Mouse (Mus musculus) ZHBTc4 (cell line): ENCODE data around the gene Brk1.

ENCODE experiments used
- DNase-seq: peaks from one replicate; pipeline ENCODE4 v3.0.0-alpha.2; 2011; ENCODE audit warnings: low read depth, low spot score

Brk1 gene

DNA sequence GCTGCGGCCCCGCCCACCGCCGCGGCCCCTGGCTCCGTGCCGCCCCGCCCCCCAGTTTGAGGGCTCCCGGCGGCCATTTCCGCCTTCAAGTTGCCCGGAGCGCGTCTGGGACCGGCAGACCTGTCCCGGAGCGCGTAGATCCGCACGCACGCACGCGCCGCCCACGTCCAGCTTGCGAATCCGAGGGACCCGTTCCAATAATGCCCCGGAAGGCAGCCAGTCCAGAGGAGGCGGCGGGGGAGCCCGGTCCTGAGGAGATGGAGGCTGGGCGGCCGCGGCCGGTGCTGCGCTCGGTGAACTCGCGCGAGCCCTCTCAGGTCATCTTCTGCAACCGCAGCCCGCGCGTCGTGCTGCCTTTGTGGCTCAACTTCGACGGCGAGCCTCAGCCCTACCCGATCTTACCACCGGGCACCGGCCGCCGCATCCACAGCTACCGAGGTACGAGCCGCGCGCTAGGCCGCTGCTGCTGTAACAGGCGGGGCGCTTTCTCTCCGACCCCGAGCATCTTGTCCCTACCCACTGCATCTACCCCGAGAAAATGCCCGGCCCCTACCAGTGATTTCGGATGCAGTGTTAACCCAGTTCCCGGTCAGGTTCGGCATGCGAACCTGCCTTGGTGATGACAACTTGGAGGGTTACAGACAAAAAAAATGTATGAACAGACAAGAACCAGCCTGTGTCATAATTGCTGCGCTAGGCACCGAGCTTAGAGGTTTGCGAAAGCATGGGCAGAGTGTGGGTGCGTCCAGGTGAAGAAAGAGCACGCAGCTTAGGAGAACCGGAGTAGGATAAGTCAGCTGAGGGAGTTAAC lies 19.6 kb downstream of the Brk1 start, which contains the start of gene Vhl:
Gene Vhl (plus strand): TSS at position 19 of the 811 bp plus-strand sequence.
- DNase-seq, result peak; percentile 90

DNA sequence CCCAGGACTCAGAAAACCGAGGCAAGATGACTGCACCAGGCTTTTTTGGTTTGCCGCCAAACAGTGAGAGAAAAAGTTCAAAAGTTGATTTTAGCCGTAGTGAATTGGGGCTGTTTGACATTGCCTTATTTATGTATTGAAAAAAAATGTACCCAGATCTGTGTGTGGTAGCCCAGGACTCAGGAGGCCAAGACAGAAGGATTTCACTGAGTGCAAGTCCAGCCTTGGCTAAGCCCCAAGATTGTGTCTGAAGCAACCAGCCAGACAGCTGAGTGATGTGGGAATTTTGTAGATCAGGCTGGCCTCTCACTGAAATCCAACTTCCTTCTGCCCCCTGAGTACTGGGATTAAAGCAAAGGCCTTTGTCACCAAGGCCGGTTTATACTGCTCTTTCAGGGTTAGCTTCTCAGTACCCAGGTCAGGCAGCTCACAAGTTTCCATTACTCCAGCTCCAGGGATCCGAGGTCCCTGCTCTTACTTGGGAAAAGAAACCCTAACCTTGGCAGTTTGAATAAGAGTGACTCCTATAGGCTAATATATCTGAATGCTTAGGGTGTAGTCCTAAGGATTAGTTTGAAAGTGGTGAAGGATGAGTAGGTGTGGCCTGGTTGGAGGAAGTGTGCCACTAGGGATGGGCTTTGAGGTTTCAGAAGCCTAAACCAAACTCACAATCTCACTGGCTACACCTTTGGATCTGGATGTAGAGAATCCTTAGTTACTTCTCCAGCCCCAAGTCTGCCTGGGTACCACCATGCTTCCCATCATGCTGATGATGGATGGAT lies 20.6 kb downstream of the Brk1 start:
- DNase-seq, result no peak

DNA sequence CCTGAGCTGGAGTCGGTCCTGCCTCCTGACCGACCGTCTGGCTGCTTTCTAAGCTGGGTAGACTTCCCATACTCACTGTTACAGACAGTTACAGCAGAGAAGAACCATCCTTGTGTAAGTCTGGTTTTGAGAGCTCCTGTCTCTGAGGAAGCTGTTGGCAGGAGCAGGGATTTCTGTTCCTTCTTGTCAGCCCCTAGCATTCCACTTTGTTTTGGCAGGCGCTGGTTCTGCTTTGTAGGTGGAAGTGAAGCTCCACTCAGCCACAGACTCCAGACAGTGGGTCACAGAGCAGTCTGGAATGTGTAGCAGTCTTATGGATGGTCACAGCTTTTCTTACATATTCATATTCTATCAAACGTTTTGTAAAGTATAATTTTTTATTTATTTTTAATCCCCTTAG lies 25.8 kb downstream of the Brk1 start:
- no peak for DNase-seq

DNA sequence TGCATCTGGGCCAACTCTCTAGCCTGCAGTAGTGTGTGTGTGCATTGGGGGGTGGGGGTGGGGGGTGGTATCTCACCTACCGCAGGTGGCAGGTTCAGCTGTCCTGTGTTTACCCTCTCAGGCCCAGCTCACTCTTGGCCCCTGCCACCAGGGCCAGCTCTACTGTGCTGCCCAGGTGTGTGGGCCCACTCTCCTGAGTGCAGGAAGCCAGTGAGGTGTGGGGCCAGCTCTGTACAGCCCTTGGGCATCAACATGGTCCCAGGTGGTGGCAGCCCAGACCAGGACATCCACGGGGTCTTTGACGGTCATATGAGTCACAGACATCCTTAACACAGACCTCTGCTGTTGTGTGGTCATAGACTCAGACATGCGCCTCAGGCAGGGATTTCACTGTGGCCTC lies 28.3 kb downstream of the Brk1 start:
- DNase-seq, result no peak

DNA sequence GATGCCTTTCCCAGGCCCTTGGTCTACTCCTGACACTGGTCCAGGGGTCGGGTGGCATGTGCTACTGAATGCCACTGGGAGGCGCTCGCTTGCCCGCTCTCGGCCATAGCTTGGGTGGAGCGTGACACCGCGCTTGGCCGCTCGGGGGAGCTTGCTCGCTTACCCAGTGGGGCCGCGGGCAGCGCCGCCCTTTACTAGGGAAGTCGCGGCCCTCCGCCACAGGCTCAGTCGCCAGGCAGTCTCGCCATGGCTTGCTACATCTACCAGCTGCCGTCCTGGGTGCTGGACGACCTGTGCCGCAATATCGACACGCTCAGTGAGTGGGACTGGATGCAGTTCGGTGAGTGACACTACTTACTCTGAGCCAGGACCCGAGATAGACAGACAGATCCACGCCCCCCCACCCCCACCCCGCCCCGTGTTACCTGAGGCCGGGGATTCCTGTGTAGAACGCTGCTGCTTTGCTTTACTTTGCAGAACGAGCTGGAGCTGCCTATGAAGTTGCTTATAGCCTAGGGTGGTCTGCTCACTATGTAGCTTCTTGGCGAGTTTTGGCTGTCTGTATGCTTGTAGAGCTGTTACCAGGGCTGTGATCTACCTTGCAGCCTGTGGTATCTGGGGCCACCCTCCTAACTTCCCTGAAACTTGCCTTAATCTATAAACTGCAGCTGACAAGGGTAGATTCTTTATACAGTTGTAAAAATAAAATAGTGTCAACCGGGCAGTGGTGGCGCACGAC lies 33.9 kb downstream of the Brk1 start, which contains the start of gene Irak2:
Gene Irak2 (plus strand): TSS at position 166 of the 739 bp plus-strand sequence.
- DNase-seq, result peak; percentile 97

DNA sequence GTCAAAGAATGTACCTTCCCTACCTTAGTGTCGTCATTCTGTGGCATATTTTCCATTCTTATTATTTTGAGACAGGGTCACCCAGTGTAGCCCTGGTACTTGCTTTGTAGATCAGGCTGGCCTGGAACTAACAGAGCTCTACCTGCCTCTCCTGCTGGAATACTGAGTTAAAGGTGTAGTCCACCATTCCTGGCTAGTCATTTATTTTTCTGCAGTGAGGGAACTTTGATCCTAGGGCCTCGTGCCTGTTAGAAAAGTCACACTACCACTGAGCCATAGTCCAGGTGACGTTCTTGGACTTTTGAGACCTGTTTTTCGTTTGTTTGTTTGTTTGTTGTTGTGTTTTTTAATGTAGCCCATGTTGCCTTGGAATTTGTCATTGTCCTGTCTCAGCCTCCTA lies 34.6 kb downstream of the Brk1 start:
- DNase-seq, result no peak

DNA sequence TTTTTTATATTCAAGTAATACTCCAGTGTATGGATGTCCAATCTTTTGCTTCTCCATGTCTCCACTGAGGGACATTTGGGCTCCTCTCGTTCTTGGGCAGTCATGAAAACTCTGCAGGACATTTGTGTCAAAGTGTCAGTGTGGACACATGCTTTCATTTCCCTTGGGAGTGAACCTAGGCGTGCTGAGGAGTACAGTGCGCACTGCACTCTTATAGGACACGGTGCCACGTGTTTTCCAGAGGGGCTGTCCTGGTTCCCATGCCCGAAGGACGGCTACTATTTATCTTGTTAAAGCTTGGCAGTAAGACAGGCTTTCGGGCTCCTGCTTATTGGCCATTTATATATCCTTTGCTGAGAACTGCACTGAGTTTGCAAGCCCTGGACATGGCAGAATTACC lies 38.0 kb downstream of the Brk1 start:
- no peak for DNase-seq

DNA sequence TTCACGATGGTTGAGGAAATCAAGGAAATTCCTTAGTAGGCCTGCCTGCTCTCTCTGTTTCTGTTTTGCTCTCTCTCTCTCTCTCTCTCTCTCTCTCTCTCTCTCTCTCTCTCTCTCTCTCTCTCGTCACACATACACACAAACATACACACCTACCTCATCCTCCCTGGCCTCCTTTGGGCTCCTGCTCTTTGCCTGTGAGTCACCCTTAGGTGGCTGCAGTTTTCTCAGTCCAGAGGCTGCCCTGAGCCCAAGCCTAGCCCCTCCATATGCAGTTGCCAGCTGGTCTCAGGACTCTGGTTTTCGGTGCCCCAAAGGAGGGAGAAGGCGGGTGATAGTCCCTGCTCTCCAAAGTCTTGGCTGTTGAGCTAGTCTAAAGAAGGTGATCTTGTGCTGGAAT lies 38.4 kb downstream of the Brk1 start:
- no peak for DNase-seq

DNA sequence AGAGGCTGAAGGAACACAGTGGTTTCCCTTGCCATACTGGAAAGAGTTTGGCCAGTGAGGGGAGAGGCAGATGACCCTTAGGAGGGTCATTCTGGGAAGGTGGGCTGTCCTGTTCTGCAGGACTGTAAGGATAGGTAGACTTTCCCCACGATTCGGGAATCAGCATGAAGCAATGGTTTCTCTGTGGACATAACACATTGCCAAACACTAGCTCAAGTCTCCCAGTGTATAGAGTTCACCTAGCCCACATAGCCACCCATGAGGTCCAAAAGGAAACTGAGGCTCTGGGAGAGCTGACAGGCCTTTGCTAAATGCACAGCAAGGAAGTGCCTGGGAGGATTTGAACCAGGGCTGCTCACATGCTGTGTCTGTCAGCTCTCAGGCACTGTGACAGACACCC lies 39.4 kb downstream of the Brk1 start:
- no peak for DNase-seq

DNA sequence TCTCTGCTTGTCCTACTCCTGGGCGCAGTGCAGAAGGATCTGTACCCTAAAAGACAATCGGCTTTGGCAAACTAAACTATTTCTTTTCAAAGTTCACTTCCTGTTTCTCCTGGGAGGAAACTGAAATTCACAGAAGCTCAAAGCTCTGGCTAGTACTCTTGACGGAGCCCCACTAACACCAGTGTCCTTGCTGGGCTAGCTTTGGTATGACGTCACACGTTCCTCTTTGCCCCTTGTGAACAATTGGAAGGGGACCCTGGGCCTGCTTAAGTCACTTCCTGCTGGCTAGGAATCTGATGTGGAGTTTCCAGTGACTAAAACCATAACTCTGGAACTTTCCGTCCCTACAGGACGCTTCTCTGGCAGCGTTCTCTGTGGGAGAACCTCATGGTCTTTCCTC lies 40.2 kb downstream of the Brk1 start:
- DNase-seq, result no peak

DNA sequence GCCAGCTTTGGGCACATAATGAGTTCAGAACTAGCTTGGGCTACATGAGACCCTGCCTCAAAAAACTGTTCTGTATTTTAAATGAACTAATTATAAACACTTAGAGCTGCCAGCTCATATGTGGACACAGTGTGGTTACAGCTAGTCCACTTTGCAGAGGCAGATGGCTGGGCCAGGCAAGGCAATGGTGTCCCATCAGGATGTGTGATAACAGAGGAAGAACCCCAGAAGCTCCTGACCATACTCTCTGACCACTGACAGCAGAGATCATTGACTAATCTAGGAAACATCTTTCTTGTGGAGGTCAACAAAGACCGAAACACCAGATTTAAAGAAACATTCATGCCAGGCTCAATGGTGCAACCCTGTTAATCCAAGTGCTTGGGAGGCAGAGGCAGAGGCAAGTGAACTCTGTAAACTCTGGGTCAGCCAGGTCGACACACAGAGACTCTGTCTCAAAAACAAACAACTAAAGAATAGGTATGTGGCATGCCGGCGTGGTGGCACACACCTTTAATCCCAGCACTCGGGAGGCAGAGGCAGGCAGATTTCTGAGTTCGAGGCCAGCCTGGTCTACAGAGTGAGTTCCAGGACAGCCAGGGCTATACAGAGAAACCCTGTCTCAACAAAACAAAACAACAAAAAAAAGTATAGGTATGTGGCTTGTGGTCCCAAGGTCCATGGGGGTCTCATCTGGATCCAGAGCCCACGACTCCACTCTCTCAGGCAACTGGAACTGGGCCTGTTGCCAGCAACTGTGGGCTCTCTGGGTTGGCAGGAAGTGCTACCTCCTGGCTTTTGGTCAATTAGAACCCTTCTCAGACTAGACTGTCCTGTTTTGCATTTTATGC lies 45.0 kb downstream of the Brk1 start:
- DNase-seq, result no peak

DNA sequence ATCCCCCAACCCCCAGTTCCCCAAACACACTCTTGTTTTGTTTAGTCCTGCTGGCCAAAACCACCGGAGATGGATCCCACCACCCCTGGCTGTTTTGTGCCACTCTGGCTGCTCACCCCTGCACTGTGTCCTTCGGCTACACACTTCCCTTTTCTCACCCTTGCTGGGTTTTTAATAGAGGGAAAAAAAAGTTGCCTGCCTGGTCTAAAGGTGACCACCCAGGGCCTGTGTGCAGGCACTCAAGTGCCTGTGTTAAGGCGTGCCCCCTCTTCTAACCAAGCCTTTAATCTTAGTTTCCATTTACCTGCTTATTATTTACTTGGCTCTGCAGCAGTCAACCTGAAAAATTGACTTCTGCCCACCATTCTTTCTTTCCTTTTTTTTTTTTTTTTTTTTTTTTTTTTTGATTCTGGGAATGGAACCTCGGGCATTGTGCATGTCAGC lies 45.6 kb downstream of the Brk1 start:
- DNase-seq, result no peak

DNA sequence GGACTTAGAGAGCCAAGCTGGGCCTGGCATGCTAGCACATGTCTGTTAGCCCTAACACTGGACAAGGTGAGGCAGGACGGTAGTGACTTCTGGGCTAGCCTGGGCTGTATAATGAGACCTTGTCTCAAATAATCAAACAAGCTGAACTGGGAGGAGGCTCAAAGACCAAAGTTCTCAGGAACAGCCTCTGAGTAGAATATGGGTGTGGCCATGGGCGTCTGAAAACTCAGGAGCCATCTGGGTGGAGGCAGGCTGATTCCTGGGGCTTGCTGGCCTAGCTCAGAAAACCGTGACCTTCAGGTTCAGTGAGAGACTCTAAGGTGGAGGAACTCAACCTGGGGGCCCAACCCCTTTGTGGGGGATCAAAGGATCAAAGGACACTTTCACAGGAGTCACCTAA lies 47.1 kb downstream of the Brk1 start:
- peak; percentile 64 for DNase-seq

DNA sequence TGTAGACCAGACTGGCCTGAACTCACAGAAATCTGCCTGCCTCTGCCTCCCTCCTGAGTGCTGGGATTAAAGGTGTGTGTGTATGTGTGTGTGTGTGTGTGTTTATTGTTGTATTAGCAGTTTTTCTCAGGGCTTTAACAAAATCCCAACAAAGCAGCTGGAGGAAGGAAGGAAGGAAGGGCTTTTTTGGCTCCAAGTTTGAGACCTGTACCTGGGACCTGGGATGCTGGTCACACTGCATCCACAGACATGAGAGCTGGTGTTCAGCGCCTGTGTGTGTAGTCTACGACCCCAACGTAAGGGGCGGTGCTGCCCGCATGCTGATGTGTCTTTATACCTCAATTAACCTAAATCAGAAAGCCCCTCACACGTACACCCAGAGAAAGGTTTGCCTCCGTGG lies 49.0 kb downstream of the Brk1 start:
- no peak for DNase-seq

DNA sequence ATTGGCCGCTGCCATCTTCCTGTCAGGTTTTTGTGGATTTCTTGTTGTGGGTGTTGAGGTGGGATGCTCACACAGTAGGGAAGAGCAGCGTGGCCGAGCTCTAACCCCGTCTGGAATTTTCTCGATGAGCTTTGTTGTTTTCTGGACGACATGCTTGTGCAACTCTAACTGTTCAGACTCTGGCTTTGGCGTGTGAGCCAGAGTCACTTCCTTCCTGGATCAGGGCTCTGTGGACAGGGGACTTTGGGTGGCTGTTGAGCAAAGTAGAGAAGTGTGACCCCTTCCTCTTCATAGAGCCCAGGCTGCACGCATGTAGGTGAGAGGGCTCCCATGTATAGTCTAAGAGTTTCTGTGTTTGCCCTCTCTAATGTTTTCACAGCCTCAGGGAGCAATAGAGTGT lies 49.5 kb downstream of the Brk1 start:
- no peak for DNase-seq

DNA sequence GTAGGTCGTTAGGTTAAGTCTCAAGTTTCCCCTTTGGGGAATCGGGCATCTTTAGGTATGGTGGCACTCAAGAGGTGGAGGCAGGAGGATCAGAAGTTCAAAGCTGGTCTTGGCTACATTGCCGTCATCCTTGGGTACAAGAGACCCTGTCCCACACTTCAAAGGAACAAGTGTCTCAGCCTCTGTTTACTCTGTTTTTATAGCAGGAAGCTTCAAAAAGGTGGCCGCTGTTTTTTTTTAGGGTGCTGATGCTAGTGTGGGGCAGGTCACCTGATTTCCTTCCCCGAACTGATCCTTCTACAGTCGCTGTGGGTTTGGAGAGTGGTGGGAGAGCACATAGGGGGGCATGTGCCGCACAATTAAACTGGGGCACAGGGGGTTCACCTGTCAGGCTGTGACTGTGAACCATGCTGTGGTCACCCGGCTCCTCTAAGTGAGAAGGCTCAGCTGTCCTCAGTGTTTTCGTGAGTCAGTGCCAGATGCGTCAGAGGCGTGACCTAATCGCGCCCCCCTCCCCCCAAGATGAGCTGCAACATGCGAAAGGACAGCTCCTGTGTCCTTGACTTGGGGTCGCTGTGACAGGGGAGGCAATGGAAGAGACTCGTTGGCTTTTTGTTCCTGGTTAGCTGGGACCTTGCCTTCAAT lies 50.3 kb downstream of the Brk1 start:
- DNase-seq, result no peak

DNA sequence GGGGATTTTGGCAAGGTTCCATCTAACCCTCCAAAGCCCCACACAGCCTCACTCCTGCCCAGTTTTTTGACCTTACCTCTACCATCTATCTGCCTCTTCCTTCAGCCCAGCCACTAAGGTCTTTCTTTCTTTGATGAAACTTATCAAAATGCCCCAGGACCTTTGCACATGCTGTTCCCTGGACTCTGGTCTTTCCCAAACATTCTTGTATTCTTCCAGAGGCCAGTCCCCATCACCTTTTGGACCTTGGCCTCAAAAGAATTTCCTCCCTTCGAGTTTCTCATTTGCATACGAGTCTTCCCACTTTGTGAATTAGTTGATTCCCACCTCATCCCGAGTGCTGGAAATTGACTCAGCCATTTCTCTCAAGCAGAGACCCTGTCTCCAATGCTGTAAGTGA lies 50.9 kb downstream of the Brk1 start:
- no peak for DNase-seq

DNA sequence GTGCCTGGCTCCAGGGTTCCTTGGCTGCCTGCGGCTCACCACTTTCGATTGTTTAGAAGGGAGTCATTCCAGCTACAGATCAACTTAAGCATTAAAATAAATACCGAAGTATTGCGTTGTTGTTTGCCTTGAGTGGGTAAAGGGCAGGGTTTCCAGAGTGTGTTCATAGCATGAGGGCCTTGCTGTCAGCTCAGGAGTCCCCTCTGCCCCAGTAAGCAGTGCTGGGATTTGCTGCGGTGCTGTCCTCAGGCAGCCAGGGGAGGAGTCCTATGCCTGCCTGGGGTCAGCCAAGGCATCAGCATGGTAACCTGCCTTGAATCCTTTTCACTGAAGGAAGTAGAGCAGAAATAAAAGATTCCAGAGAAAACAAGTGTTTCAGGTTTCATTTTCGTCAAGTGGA lies 52.3 kb downstream of the Brk1 start:
- DNase-seq, result no peak

DNA sequence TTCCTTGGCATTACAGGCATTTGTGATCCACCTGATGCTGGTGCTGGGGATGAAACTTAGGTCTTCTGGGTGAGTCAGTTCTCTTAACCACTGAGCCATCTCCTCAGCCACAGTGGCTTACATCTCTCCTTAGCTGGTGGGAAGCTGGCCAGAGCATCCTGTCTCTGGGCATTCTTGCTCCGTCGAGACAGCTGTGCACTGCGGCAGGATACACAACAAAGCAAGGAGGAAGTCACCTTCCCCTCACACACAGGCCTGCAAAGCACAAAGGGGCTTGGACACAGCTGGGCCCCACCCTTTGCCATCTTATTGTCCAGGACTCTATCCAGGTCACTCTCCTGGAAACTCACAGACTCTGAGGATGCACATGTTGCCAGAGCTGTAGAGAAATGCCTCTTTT lies 53.7 kb downstream of the Brk1 start:
- DNase-seq, result peak; percentile 43

DNA sequence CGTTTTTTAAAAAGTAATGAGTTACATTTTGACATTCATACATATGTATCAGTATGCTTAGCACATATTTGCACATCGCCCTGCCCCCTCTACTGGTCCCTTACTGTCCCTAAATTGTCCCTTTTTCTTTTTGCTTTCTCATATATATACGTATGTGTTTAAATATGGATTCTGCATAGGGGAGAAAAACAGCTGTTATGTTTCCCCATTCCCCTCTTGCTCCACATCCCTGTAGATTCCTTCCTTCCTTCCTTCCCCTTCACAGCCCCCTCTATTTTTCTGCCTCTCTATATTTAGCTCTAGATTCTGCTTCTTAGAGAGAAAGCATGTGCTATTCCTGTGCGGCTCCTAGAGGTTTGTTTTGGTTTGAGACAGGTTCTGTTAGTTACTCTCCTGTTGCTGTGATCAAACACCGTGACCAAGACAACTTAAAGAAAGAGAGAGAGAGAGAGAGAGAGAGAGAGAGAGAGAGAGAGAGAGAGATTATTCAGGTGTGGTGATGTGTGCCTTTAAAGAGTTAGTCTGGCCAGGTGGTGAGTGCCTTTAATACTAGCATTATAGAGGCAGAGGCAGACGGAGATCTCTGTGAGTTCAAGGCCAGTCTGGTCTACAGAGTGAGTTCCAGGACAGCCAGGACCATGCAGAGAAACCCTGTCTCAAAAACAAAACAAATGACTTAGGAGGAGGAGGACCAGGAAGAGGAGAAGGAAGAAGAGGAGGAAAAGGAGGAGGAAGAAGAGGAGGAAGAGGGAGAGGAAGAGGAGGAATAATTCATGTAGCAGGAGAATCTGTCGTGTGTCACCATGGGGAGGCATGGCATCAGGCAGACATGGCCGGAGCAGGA lies 55.3 kb downstream of the Brk1 start:
- no peak for DNase-seq
